Mouse (Mus musculus) midbrain, postnatal 0 days (tissue): ENCODE data around the gene Malsu1. TPM values are rescaled to one million over a fixed set of nuclear protein-coding genes. Genes with fewer than 3 reads are reported as not detected.
A peak's percentile ranks its signal among the peaks of the same experiment; 100 is the strongest.

Experiments
- ATAC-seq: fragments of 200-750 bp; cut with Nextera tagmentation; 2 replicates; pipeline ENCODE4 v1.8.0; 2017; ENCODE audit warnings: moderate number of reproducible peaks, mild to moderate bottlenecking, moderate TSS enrichment, moderate library complexity; ENCODE audit not compliant: low FRiP score
- DNase-seq: peaks from one replicate; pipeline ENCODE4 v3.0.0-alpha.2; 2015; ENCODE audit warnings: low spot score
- H3K27ac ChIP-seq: fragments of 300-500 bp; sonication (generic); 2 replicates; pipeline ENCODE4 v1.5.1; 2014; ENCODE audit warnings: low read depth, mild to moderate bottlenecking, low read length, mixed read lengths
- H3K27me3 ChIP-seq: fragments of 300-500 bp; sonication (generic); 2 replicates; pipeline ENCODE4 v1.6.1; 2014; ENCODE audit warnings: low read length, control low read depth, mixed read lengths; ENCODE audit not compliant: insufficient read depth
- H3K36me3 ChIP-seq: fragments of 300-500 bp; sonication (generic); 2 replicates; pipeline ENCODE4 v1.6.1; 2014; ENCODE audit warnings: low read length, control low read depth, mixed read lengths; ENCODE audit not compliant: insufficient read depth
- H3K4me1 ChIP-seq: fragments of 300-500 bp; sonication (generic); 2 replicates; pipeline ENCODE4 v1.6.1; 2014; ENCODE audit warnings: mild to moderate bottlenecking, control low read depth, antibody characterized with exemption, low read length, mixed read lengths; ENCODE audit not compliant: insufficient read depth
- H3K4me2 ChIP-seq: fragments of 300-500 bp; sonication (generic); 2 replicates; pipeline ENCODE4 v1.6.1; 2014; ENCODE audit warnings: low read depth, mild to moderate bottlenecking, low read length, mixed read lengths; ENCODE audit not compliant: poor library complexity, severe bottlenecking
- H3K4me3 ChIP-seq: fragments of 300-500 bp; sonication (generic); 2 replicates; pipeline ENCODE4 v1.5.1; 2014; ENCODE audit warnings: low read depth, mild to moderate bottlenecking, low read length, moderate library complexity
- H3K9ac ChIP-seq: fragments of 300-500 bp; sonication (generic); replicated peaks from 2 replicates; pipeline ENCODE4 v1.6.1; 2014; ENCODE audit warnings: mild to moderate bottlenecking, low read length, moderate library complexity, mixed read lengths; ENCODE audit not compliant: poor library complexity, severe bottlenecking
- H3K9me3 ChIP-seq: fragments of 300-500 bp; sonication (generic); 2 replicates; pipeline ENCODE4 v1.6.1; 2016; ENCODE audit warnings: low read length, control low read depth
- CTCF ChIP-seq: IDR thresholded peaks from 2 replicates; pipeline ENCODE4 v1.5.1; 2016; ENCODE audit warnings: antibody characterized with exemption, mild to moderate bottlenecking
- WGBS: fragments of 180-500 bp; shearing (Covaris S2); extraction: QIAGEN DNeasy Blood & Tissue Kit; methylation state at CpG from one replicate; pipeline ENCODE4 v1.1.7; 2014; 5-methylcytosine and 5-hydroxymethylcytosine counted together
- polyA plus RNA-seq: library from polyadenylated mRNA; unstranded; fragments of >200 nt; fragmentation: Nextera tagmentation; extraction: Ambion mirVana; gene quantifications from 2 replicates; pipeline ENCODE4 v1.2.1, GENCODE M21; 2015
- total RNA-seq: library from RNA; depleted of rRNA; stranded (reverse); fragments of >200 nt; gene quantifications from 2 replicates; pipeline ENCODE4 v1.2.3, GENCODE M21; 2014

Malsu1 gene
- total and polyA plus RNA-seq, 2 experiments from 2014 or later: 47.7 to 92.3 TPM

- DNase-seq (no peak), ATAC-seq (no peak)
- Histone ChIP-seq H3K9me3 (no peaks in the 10 kb centered on the region), H3K36me3 (peaks cover 19% of the 10 kb centered on the region; the same call in 1 of the 2 replicates), H3K4me1 (no peaks in the 10 kb centered on the region), H3K27me3 (no peaks in the 10 kb centered on the region), H3K9ac (no peak overlapping the region), H3K27ac (no peak overlapping the region), H3K4me3 (no peak overlapping the region), H3K4me2 (no peak overlapping the region)
- 96% methylated on average over 4 of the region's 4 CpGs for WGBS
- no peak for TF ChIP-seq CTCF
Observed at GRCm38 (mm10) chr6:49083008-49083407, 9.4 kb downstream of the Malsu1 start.

- ATAC-seq (no peak), DNase-seq (no peak)
- no peak for TF ChIP-seq CTCF
- Histone ChIP-seq H3K27me3 (no peaks in the 10 kb centered on the region), H3K9ac (no peak overlapping the region), H3K4me2 (no peak overlapping the region), H3K27ac (no peak overlapping the region), H3K4me3 (no peak overlapping the region), H3K36me3 (peaks cover 14% of the 10 kb centered on the region; the same call in 1 of the 2 replicates), H3K4me1 (no peaks in the 10 kb centered on the region; the same call in 1 of the 2 replicates), H3K9me3 (no peaks in the 10 kb centered on the region)
- WGBS: 89% methylated on average over 10 of the region's 10 CpGs
Observed at GRCm38 (mm10) chr6:49094968-49095367, 21.4 kb downstream of the Malsu1 start.

- WGBS: 74% methylated on average over 7 of the region's 7 CpGs
- Histone ChIP-seq H3K27me3 (no peaks in the 10 kb centered on the region), H3K36me3 (0 out of 2 replicates have a peak, but pooled peaks cover 5% of the 10 kb centered on the region), H3K9ac (no peak overlapping the region), H3K4me3 (no peak overlapping the region), H3K4me1 (no peaks in the 10 kb centered on the region; the same call in 1 of the 2 replicates), H3K4me2 (no peak overlapping the region), H3K9me3 (no peaks in the 10 kb centered on the region), H3K27ac (peak overlapping the region; percentile 69)
- TF ChIP-seq CTCF: no peak
- DNase-seq (peak; percentile 42), ATAC-seq (no peak)
Observed at GRCm38 (mm10) chr6:49096421-49096820, 22.8 kb downstream of the Malsu1 start.

DNA sequence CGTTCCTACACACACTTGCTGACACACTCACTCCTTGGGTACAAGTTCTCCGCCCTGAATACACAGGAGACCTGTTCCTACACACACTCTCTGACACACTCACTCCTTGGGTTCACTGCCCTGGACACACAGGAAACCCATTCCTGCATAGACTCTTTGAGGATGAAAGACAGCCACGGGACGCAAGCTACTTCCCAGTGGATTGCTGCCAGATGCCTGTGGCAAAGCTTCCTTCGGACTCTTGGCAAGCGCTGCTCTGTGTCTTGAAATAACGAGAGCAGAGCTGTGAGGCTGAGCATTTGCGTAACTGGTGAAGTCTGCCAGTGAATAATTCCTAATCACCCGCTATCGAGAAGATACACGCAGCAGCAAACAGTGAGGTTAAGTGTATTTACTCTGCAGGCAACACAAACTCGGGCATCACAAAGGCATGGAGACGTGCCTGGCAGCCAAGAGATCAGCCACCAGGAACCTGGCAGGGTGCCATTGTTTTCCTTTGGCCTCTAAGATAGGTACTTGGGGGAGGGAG lies 23.4 kb downstream of the Malsu1 start:
- peak overlapping the region; percentile 69 for H3K27ac ChIP-seq
- ATAC-seq (no peak), DNase-seq (peak; percentile 89)
- no peak overlapping the region for H3K9ac ChIP-seq
- no peaks in the 10 kb centered on the region; the same call in 1 of the 2 replicates for H3K4me1 ChIP-seq
- 0 out of 2 replicates have a peak, but pooled peaks cover 5% of the 10 kb centered on the region for H3K36me3 ChIP-seq
- WGBS: 37% methylated on average over 13 of the region's 13 CpGs
- H3K9me3 ChIP-seq: no peaks in the 10 kb centered on the region
- TF ChIP-seq CTCF: no peak
- no peaks in the 10 kb centered on the region for H3K27me3 ChIP-seq
- H3K4me2 ChIP-seq: peak overlapping the region; percentile 26
- H3K4me3 ChIP-seq: 0 out of 2 replicates have a peak overlapping the region, but pooled peaks have one; percentile 6

- DNase-seq (peak; percentile 26), ATAC-seq (no peak)
- H3K9me3 ChIP-seq: no peaks in the 10 kb centered on the region
- H3K4me1 ChIP-seq: no peaks in the 10 kb centered on the region; the same call in 1 of the 2 replicates
- no peak overlapping the region; the same call in 1 of the 2 replicates for H3K27ac ChIP-seq
- no peak for TF ChIP-seq CTCF
- 63% methylated on average over 5 of the region's 5 CpGs for WGBS
- H3K4me3 ChIP-seq: no peak overlapping the region
- H3K9ac ChIP-seq: no peak overlapping the region
- H3K4me2 ChIP-seq: no peak overlapping the region
- H3K27me3 ChIP-seq: no peaks in the 10 kb centered on the region
- H3K36me3 ChIP-seq: 0 out of 2 replicates have a peak, but pooled peaks cover 5% of the 10 kb centered on the region
Observed at GRCm38 (mm10) chr6:49097596-49098110, 24.1 kb downstream of the Malsu1 start.

GRCm38 (mm10) chr6:49099086-49099485 lies 25.5 kb downstream of the Malsu1 start:
- 84% methylated on average over 1 of the region's 1 CpGs for WGBS
- Histone ChIP-seq H3K4me1 (no peaks in the 10 kb centered on the region; the same call in 1 of the 2 replicates), H3K36me3 (0 out of 2 replicates have a peak, but pooled peaks cover 5% of the 10 kb centered on the region), H3K4me2 (no peak overlapping the region), H3K9me3 (no peaks in the 10 kb centered on the region), H3K27ac (no peak overlapping the region), H3K4me3 (no peak overlapping the region), H3K27me3 (no peaks in the 10 kb centered on the region), H3K9ac (no peak overlapping the region)
- ATAC-seq (no peak), DNase-seq (no peak)
- TF ChIP-seq CTCF: no peak
